In genomic region chr2:154426905-154427852, GRCm38 (mm10) we compare ENCODE assay signal across 9 mouse cellular contexts. TPM values are rescaled to one million over a fixed set of nuclear protein-coding genes. Genes with fewer than 3 reads are reported as not detected.
DNase-seq lines count a peak whose midpoint lies in the region; ATAC-seq lines count a peak whose summit lies in the region.
"Had no signal": no experiment of that assay in that cellular context is flagged by ENCODE, and none has a peak within 500 bp of the region (broad histone marks: within the 10 kb centered on the region; RNA-seq: fewer than 3 reads in every experiment).

No protein-coding gene starts in this region.

- no peaks in the 10 kb centered on the region for H3K36me3 ChIP-seq in heart, embryonic 15.5 days
- no peaks in the 10 kb centered on the region for H3K36me3 ChIP-seq in hindbrain, embryonic 11.5 days (ENCODE audit: control insufficient read depth, insufficient read depth, low read length)
- no peaks in the 10 kb centered on the region for H3K36me3 ChIP-seq in midbrain, embryonic 11.5 days (ENCODE audit: control insufficient read depth, insufficient read depth, low read length)

- H3K4me1 ChIP-seq in heart, embryonic 15.5 days (replicated peaks): peaks cover 11% of the 10 kb centered on the region
- H3K4me1 ChIP-seq in hindbrain, embryonic 11.5 days (replicated peaks; ENCODE audit: control insufficient read depth, insufficient read depth, low read length): peaks cover 3% of the 10 kb centered on the region; the same call in 1 of the 2 replicates
- H3K4me1 ChIP-seq in midbrain, embryonic 11.5 days (ENCODE audit: control insufficient read depth, insufficient read depth, low read length): peaks cover 11% of the 10 kb centered on the region

- no peak for DNase-seq in heart, postnatal 25 days (ENCODE audit: low spot score)
- peak; percentile 70 for DNase-seq in R1 (ENCODE audit: low read depth, low spot score)
- DNase-seq in hindbrain, embryonic 11.5 days (ENCODE audit: low spot score): peak; percentile 37
- DNase-seq in midbrain, embryonic 11.5 days (ENCODE audit: low spot score, missing footprints): peak; percentile 89
- DNase-seq in adrenal gland, adult 2 months: no peak
- no peak for DNase-seq in thymus, postnatal 14 days
- no peak for DNase-seq in frontal cortex, postnatal 10 days (ENCODE audit: low spot score in 2 of 2)
- DNase-seq: cerebellum, adult 18-20 months had no signal

- H3K9ac ChIP-seq in heart, embryonic 15.5 days: peak overlapping the region; percentile 69
- peak overlapping the region; percentile 60 for H3K9ac ChIP-seq in hindbrain, embryonic 11.5 days (ENCODE audit: low read depth, low read length)
- H3K9ac ChIP-seq in midbrain, embryonic 11.5 days (ENCODE audit: low read length): peak overlapping the region; percentile 65

- no peaks in the 10 kb centered on the region for H3K27me3 ChIP-seq in heart, embryonic 15.5 days
- H3K27me3 ChIP-seq in hindbrain, embryonic 11.5 days (ENCODE audit: control insufficient read depth, insufficient read depth, low read length): no peaks in the 10 kb centered on the region
- no peaks in the 10 kb centered on the region for H3K27me3 ChIP-seq in midbrain, embryonic 11.5 days (ENCODE audit: control insufficient read depth, insufficient read depth, low read length)

- no peak; the same call in 1 of the 2 replicates for ATAC-seq in heart, embryonic 15.5 days (replicated peaks; ENCODE audit: insufficient number of reproducible peaks, insufficient read depth, low FRiP score, low read depth)
- no peak for ATAC-seq in hindbrain, embryonic 11.5 days (ENCODE audit: low FRiP score)
- no peak for ATAC-seq in midbrain, embryonic 11.5 days (ENCODE audit: low FRiP score)

- intact Hi-C loops in heart, postnatal 25 days (cut with DNase I): no loop called here

- H3K4me3 ChIP-seq in heart, embryonic 15.5 days: peak overlapping the region; percentile 53
- H3K4me3 ChIP-seq in hindbrain, embryonic 11.5 days (ENCODE audit: low read depth, low read length): no peak overlapping the region; the same call in 1 of the 2 replicates
- H3K4me3 ChIP-seq in midbrain, embryonic 11.5 days (ENCODE audit: low read depth, low read length): peak overlapping the region; percentile 33; the same call in 1 of the 2 replicates

- H3K4me2 ChIP-seq in heart, embryonic 15.5 days: peak overlapping the region; percentile 85
- H3K4me2 ChIP-seq in hindbrain, embryonic 11.5 days (replicated peaks; ENCODE audit: low read depth, low read length): peak overlapping the region; percentile 41; the same call in 1 of the 2 replicates
- H3K4me2 ChIP-seq in midbrain, embryonic 11.5 days: peak overlapping the region; percentile 58

- no peaks in the 10 kb centered on the region for H3K9me3 ChIP-seq in heart, embryonic 15.5 days (replicated peaks)
- H3K9me3 ChIP-seq in hindbrain, embryonic 11.5 days (ENCODE audit: control insufficient read depth, low read length): no peaks in the 10 kb centered on the region; the same call in 1 of the 2 replicates
- no peaks in the 10 kb centered on the region for H3K9me3 ChIP-seq in midbrain, embryonic 11.5 days (ENCODE audit: control insufficient read depth, low read length)

- 51% methylated on average over 11 of the region's 11 CpGs for WGBS in heart, embryonic 15.5 days
- 22% methylated on average over 11 of the region's 11 CpGs for WGBS in hindbrain, embryonic 11.5 days
- 27% methylated on average over 11 of the region's 11 CpGs for WGBS in midbrain, embryonic 11.5 days

- H3K27ac ChIP-seq in heart, embryonic 15.5 days: peak overlapping the region; percentile 69
- peak overlapping the region; percentile 92 for H3K27ac ChIP-seq in hindbrain, embryonic 11.5 days (ENCODE audit: low read depth, low read length)
- H3K27ac ChIP-seq in midbrain, embryonic 11.5 days (ENCODE audit: low read depth, low read length): peak overlapping the region; percentile 95

RNA-seq across cellular contexts. Expression of gene Cbfa2t2, which starts 9.1 kb away (rescaled TPM):
- 25.9 and 31.0 TPM in 2 replicates for polyA plus RNA-seq in heart, embryonic 15.5 days (2015; fragmentation: Nextera tagmentation; extraction: Ambion mirVana)
- 10 to 100 TPM; 14.3 to 18.4 TPM for total RNA-seq in heart, postnatal 25 days (2021)
- polyA plus RNA-seq in hindbrain, embryonic 11.5 days (2014; fragmentation: Nextera tagmentation; extraction: Ambion mirVana): 68.2 and 71.5 TPM in 2 replicates
- 75.2 and 76.1 TPM in 2 replicates for polyA plus RNA-seq in midbrain, embryonic 11.5 days (2014; fragmentation: Nextera tagmentation; extraction: Ambion mirVana)
- 10 to 100 TPM; 34.5 to 49.1 TPM for total RNA-seq in adrenal gland, adult 2 months (2021)
- 9.6 and 11.3 TPM in 2 replicates for polyA plus RNA-seq in adrenal gland, adult 2 months (2012; rRNA removed)

RNA-seq across cellular contexts. Expression of gene Snta1, which starts 19.3 kb away (rescaled TPM):
- polyA plus RNA-seq in heart, embryonic 15.5 days (2015; fragmentation: Nextera tagmentation; extraction: Ambion mirVana): 53.2 and 54.3 TPM in 2 replicates
- 10 to 100 TPM; 88.8 to 90.4 TPM for total RNA-seq in heart, postnatal 25 days (2021)
- polyA plus RNA-seq in hindbrain, embryonic 11.5 days (2014; fragmentation: Nextera tagmentation; extraction: Ambion mirVana): 2.1 TPM in 2 replicates
- 2.0 and 2.3 TPM in 2 replicates for polyA plus RNA-seq in midbrain, embryonic 11.5 days (2014; fragmentation: Nextera tagmentation; extraction: Ambion mirVana)
- 10 to 100 TPM; 19.9 to 29.6 TPM for total RNA-seq in adrenal gland, adult 2 months (2021)
- 53.6 and 57.1 TPM in 2 replicates for polyA plus RNA-seq in adrenal gland, adult 2 months (2012; rRNA removed)

RNA-seq across cellular contexts. Expression of gene Cdk5rap1, which starts 54.4 kb away (rescaled TPM):
- 13.6 and 14.8 TPM in 2 replicates for polyA plus RNA-seq in heart, embryonic 15.5 days (2015; fragmentation: Nextera tagmentation; extraction: Ambion mirVana)
- 10 to 100 TPM; 23.1 to 25.6 TPM for total RNA-seq in heart, postnatal 25 days (2021)
- 13.2 and 15.8 TPM in 2 replicates for polyA plus RNA-seq in hindbrain, embryonic 11.5 days (2014; fragmentation: Nextera tagmentation; extraction: Ambion mirVana)
- 15.1 and 18.1 TPM in 2 replicates for polyA plus RNA-seq in midbrain, embryonic 11.5 days (2014; fragmentation: Nextera tagmentation; extraction: Ambion mirVana)
- 10 to 100 TPM in 1 of 2 experiments, 1 to 10 TPM in 1; 9.7 to 14.4 TPM for total RNA-seq in adrenal gland, adult 2 months (2021)
- polyA plus RNA-seq in adrenal gland, adult 2 months (2012; rRNA removed): 5.9 and 7.1 TPM in 2 replicates

Comparison
In these comparisons a context has a peak if more than half of its experiments do, and no peak if none do; other contexts are left out.
1. DNase-seq: peak in R1 (single experiment), hindbrain, embryonic 11.5 days (single experiment) and midbrain, embryonic 11.5 days (single experiment); none in heart, postnatal 25 days (single experiment), adrenal gland, adult 2 months (single experiment), thymus, postnatal 14 days (single experiment) and frontal cortex, postnatal 10 days (0 of 2).
2. RNA of gene Snta1, which starts 19.3 kb away (polyA plus RNA-seq): 53.6 to 57.1 TPM in adrenal gland, adult 2 months and 53.2 to 54.3 TPM in heart, embryonic 15.5 days; 2.0 to 2.3 TPM in midbrain, embryonic 11.5 days and 2.1 TPM in hindbrain, embryonic 11.5 days; every median in the first group is over 10 times any median in the second.
3. Peak in every context shown above with its lines, with median percentiles within 50 percentile points of each other: H3K27ac ChIP-seq, H3K4me2 ChIP-seq and H3K9ac ChIP-seq.